Mouse (Mus musculus) brain, embryonic 14.5 days (tissue): ENCODE results near the gene Ttll3.

Experiments
- CTCF ChIP-seq: fragments of 200-500 bp; IDR thresholded peaks from 2 replicates; pipeline ENCODE4 v1.5.1; 2012; ENCODE audit warnings: inconsistent platforms, mild to moderate bottlenecking, moderate library complexity, borderline replicate concordance; ENCODE audit not compliant: insufficient read depth, insufficient read length; ENCODE audit errors: extremely low read depth
- POLR2A ChIP-seq: fragments of 200-500 bp; IDR thresholded peaks from 2 replicates; pipeline ENCODE4 v1.6.1; 2012; ENCODE audit warnings: mild to moderate bottlenecking, inconsistent platforms, borderline replicate concordance; ENCODE audit not compliant: poor library complexity, insufficient read depth, insufficient read length, severe bottlenecking; ENCODE audit errors: extremely low read depth

- TF ChIP-seq POLR2A (no peak), CTCF (no peak)
Observed at GRCm38 (mm10) chr6:113431801-113432200, 42.7 kb downstream of the Ttll3 start.
